Mouse (Mus musculus) ES-E14 (cell line): ENCODE data around the gene Fam213b. TPM values are rescaled to one million over a fixed set of nuclear protein-coding genes. Genes with fewer than 3 reads are reported as not detected.

Experiments used
- DNase-seq: peaks from one replicate; pipeline ENCODE4 v3.0.0-alpha.2; 2013; ENCODE audit warnings: low read depth, low spot score
- H3K27ac ChIP-seq: 2 replicates; pipeline ENCODE4 v1.5.1; 2012; ENCODE audit warnings: low read depth, mild to moderate bottlenecking, low read length, moderate library complexity, mixed read lengths; ENCODE audit not compliant: poor library complexity, insufficient read depth, severe bottlenecking
- H3K36me3 ChIP-seq: 2 replicates; pipeline ENCODE4 v1.6.1; 2012; ENCODE audit warnings: mild to moderate bottlenecking, low read length, moderate library complexity, mixed read lengths; ENCODE audit not compliant: control insufficient read depth, poor library complexity, insufficient read depth, severe bottlenecking
- H3K4me1 ChIP-seq, 2 experiments: fragments of 150-350 bp in 1 of 2; sonication (generic) in 1 of 2; 2 replicates each; pipeline ENCODE4 v1.6.1; 2012; ENCODE audit warnings: low read length in 2 of 2, mild to moderate bottlenecking in 1 of 2, mixed read lengths in 1 of 2; ENCODE audit not compliant: control insufficient read depth in 2 of 2, insufficient read depth in 2 of 2, poor library complexity in 1 of 2
- H3K4me3 ChIP-seq, 2 experiments: fragments of 150-350 bp in 1 of 2; sonication (generic) in 1 of 2; 2 replicates each; pipeline ENCODE4 v1.5.1; 2012; ENCODE audit warnings: low read length in 2 of 2, low read depth in 1 of 2, mild to moderate bottlenecking in 1 of 2, mixed read lengths in 1 of 2; ENCODE audit not compliant: insufficient read depth in 1 of 2, poor library complexity in 1 of 2, severe bottlenecking in 1 of 2
- H3K9ac ChIP-seq: 2 replicates; pipeline ENCODE4 v1.6.1; 2012; ENCODE audit warnings: low read depth, mild to moderate bottlenecking, low read length, mixed read lengths; ENCODE audit not compliant: poor library complexity, insufficient read depth, severe bottlenecking
- H3K9me3 ChIP-seq: fragments of 150-350 bp; sonication (generic); 2 replicates; pipeline ENCODE4 v1.6.1; 2012; ENCODE audit warnings: low read depth, mild to moderate bottlenecking, low read length; ENCODE audit not compliant: control insufficient read depth, insufficient read depth
- CHD2 ChIP-seq: IDR thresholded peaks from 2 replicates; pipeline ENCODE4 v1.6.1; 2014; ENCODE audit warnings: mild to moderate bottlenecking, low read depth, low read length, inconsistent platforms
- HCFC1 ChIP-seq: IDR thresholded peaks from 2 replicates; pipeline ENCODE4 v1.6.1; 2012; ENCODE audit warnings: low read length, inconsistent platforms, borderline replicate concordance; ENCODE audit not compliant: insufficient read depth
- MAFK ChIP-seq: IDR thresholded peaks from 2 replicates; pipeline ENCODE4 v1.6.1; 2014; ENCODE audit warnings: mild to moderate bottlenecking, low read depth, low read length, inconsistent platforms; ENCODE audit not compliant: insufficient read depth
- ZC3H11A ChIP-seq: IDR thresholded peaks from 2 replicates; pipeline ENCODE4 v1.6.1; 2012; ENCODE audit warnings: low read depth, mild to moderate bottlenecking, inconsistent platforms, low read length, borderline replicate concordance
- ZNF384 ChIP-seq: IDR thresholded peaks from 2 replicates; pipeline ENCODE4 v1.6.1; 2012; ENCODE audit warnings: low read depth, low read length, inconsistent platforms
- in situ Hi-C, 2 experiments: fragments of 600-800 bp; cut with MboI; formaldehyde crosslinking; loops; one replicate each; pipeline ENCODE4 v1.15.1; 2025; ENCODE audit warnings: low sequenced_read_pairs in 2 of 2, inconsistent platforms in 1 of 2; ENCODE audit not compliant: unreplicated experiment in 2 of 2
- total RNA-seq: library from RNA; depleted of rRNA; stranded (reverse); fragments of 300-350 nt; gene quantifications from 2 replicates; pipeline ENCODE4 v1.2.3, GENCODE M21; 2012

Fam213b gene
- total RNA-seq, 1 experiment: 15.7 TPM

DNA sequence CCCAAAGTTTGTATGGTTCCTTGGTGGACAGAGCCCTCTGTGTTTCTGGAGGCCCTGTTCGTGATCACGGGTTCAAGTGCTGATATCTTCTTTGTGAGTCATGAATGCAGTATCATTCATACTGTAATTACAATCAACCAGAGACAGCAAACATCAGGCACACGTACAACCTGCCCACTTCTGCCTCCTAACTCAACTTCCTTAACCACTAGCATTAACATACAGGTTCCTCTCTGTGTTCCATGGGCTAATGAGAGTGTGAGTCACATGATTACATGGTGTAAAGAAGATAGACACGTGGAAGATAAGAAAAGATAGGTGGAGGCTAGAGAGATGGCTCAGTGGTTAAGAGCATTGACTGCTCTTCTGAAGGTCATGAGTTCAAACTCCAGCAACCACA, 17.7 kb upstream of the Fam213b start:
- in situ Hi-C loops: no loop called here

DNA sequence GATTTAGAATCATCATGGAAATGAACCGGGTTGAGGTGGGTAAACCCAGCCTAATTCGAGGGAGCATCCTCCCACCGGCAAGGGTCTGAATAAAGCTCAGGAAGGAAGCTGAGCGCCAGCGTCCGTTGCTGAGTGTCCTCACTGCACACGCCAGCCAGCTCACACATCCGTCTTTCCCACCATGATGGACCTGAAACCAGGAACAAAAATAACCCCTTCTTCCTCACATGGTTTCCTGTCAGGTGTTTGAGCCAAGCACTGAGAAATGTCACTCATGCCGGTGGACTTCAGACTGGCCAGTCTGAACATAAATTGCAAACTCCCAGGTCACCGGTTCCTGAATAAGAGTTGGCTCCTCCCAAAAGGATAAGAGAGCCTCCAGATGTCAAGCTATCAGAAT, 16.4 kb upstream of the Fam213b start:
- in situ Hi-C loops: no loop called here

More for the DNA sequence above, 17.7 kb upstream of the Fam213b start:
- DNase-seq: no peak
- no peaks in the 10 kb centered on the region for H3K4me1 ChIP-seq
- H3K9me3 ChIP-seq: no peaks in the 10 kb centered on the region
- no peaks in the 10 kb centered on the region for H3K36me3 ChIP-seq
- H3K27ac ChIP-seq: no peak overlapping the region
- no peak for TF ChIP-seq ZC3H11A
- no peak for TF ChIP-seq MAFK
- no peak for TF ChIP-seq ZNF384
- no peak for TF ChIP-seq CHD2
- no peak for TF ChIP-seq HCFC1
- H3K4me3 ChIP-seq: no peak overlapping the region
- no peak overlapping the region for H3K9ac ChIP-seq

DNA sequence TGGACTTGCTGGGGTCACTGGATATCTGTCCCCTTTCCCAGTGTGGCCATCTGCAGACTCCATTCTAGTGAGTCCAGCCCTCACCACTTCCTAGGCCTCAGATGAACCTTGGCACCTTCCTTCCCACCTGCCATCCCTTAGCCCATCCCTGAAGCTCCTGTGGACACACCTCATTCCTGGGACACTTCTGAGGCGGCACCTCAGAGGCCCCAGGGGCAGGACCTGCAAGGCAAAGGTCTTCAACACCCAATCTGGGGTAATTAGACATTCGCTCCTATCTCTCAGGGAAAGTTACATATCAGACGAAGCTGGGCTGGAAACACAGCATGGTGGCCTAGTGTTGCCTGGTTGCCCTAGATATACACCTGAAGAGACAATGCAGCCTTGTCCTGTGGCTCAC, 15.8 kb upstream of the Fam213b start:
- Histone ChIP-seq H3K9me3 (no peaks in the 10 kb centered on the region), H3K36me3 (no peaks in the 10 kb centered on the region), H3K27ac (no peak overlapping the region), H3K4me1 (peaks cover 0 to 3% of the 10 kb centered on the region in 2 experiments; a peak in 1 of 4 replicates), H3K4me3 (no peak overlapping the region), H3K9ac (no peak overlapping the region)
- no peak for TF ChIP-seq HCFC1
- no peak for TF ChIP-seq MAFK
- TF ChIP-seq CHD2: no peak
- TF ChIP-seq ZC3H11A: no peak
- TF ChIP-seq ZNF384: no peak
- no peak for DNase-seq
- in situ Hi-C loops: no loop called here

More for the DNA sequence above, 16.4 kb upstream of the Fam213b start:
- no peaks in the 10 kb centered on the region for H3K9me3 ChIP-seq
- H3K27ac ChIP-seq: no peak overlapping the region
- no peak overlapping the region for H3K4me3 ChIP-seq
- H3K9ac ChIP-seq: no peak overlapping the region
- no peaks in the 10 kb centered on the region for H3K36me3 ChIP-seq
- no peak for DNase-seq
- H3K4me1 ChIP-seq: peaks cover 0 to 3% of the 10 kb centered on the region in 2 experiments; a peak in 1 of 4 replicates
- TF ChIP-seq ZC3H11A: no peak
- no peak for TF ChIP-seq CHD2
- TF ChIP-seq ZNF384: no peak

DNA sequence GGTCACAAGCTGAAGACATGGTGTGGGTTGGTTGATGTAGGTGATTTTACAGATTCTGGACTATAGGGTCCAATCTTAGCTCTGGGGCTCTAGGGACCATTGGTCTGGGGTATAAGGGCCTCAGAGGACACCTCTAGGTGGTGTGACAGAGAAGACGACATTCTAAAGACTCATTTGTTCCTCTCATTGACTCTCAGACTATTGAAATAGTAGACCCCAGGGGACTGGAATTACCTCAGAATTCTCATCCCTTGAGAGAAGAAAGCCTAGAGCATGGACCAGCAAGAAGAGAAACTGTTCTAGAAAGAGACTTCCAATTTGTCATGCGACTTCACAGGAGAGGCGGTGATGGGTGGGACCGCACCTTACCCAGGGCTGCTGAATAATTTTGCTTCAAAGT, 15.3 kb upstream of the Fam213b start:
- Histone ChIP-seq H3K9ac (no peak overlapping the region), H3K9me3 (no peaks in the 10 kb centered on the region), H3K27ac (no peak overlapping the region), H3K36me3 (no peaks in the 10 kb centered on the region), H3K4me3 (no peak overlapping the region), H3K4me1 (peaks cover 0 to 3% of the 10 kb centered on the region in 2 experiments; a peak in 1 of 4 replicates)
- TF ChIP-seq ZNF384 (no peak), CHD2 (no peak), MAFK (no peak), ZC3H11A (no peak), HCFC1 (no peak)
- no peak for DNase-seq
- in situ Hi-C loops: no loop called here

DNA sequence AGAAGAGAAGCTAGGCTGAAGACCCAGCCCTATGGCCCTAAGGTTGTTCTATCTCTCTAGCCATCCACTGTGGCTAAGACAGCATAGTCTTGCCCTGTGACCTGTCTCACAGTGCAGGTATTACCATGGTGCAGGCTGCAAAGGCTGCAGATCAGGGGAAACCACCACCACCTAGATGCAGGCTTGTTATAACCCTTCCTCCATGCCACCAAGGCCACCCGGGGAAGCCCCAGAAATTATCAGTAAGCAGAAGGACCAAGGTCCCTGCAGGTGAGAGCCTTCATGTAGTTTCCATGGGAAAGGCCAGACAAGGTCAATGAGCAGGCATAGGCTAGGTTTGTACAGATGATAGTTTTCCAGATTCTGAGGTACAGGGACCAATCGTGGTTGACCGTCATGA, 14.9 kb upstream of the Fam213b start:
- in situ Hi-C loops: no loop called here
- no peak overlapping the region for H3K4me3 ChIP-seq
- no peak for DNase-seq
- TF ChIP-seq ZNF384: no peak
- TF ChIP-seq HCFC1: no peak
- no peak for TF ChIP-seq ZC3H11A
- TF ChIP-seq CHD2: no peak
- no peaks in the 10 kb centered on the region for H3K9me3 ChIP-seq
- H3K9ac ChIP-seq: no peak overlapping the region
- no peaks in the 10 kb centered on the region for H3K36me3 ChIP-seq
- H3K4me1 ChIP-seq: peaks cover 0 to 3% of the 10 kb centered on the region in 2 experiments; a peak in 1 of 4 replicates
- H3K27ac ChIP-seq: no peak overlapping the region
